Mouse (Mus musculus) adipocyte (in vitro differentiated cells): ENCODE data around the gene Nsun2.

Experiments
- DNase-seq: peaks from one replicate; pipeline ENCODE4 v3.0.0-alpha.2; 2016; ENCODE audit warnings: low spot score

The Nsun2 gene

DNA sequence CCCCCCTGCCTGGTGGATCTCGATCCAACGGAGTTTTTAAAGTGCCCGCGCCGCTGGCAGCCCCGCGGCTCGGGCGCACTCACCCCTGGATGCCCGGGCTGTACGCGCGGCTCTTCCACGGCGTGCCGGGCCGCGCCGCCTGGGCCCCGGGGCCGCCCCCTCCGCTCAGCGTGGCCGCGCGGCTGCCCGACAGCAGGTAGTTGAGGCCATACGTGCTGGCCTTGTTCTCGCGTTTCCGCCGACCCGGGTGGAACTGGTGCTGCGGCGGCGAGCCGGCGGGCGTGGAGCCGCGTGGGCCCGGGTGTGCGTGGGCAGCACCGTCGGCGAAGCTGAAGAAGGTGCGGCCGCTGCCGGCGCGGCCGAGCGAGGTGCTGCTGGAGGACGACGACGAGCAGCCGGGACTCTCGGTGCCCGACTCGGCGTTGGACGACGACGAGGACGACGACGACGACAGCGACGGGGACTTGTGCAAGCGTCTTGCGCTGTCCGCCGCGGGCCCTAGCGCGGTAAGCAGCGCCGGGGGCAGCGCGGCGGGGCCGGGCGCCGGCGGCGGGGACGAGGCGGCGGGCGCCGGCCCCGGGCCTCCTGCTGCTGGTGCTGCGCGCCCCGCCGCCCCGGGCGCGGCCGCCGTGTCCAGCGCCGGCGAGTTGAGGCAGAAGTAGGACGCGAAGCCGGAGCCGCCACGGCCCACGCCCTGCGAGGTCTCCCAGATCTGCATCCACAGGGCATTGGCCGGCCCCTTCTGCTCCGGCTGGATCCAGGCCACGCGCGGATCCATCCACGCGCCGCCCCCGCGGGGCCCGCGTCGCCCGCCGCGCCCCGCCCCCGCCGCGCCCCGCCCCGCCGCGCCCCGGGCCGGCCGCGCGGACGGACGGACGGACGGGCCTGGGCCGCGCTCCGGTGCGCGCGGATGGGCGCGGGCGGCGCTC, at the start of gene Nsun2:
Nsun2 (plus strand) TSS at position 342 of the 929 bp plus-strand sequence.
- peak; percentile 49 for DNase-seq

DNA sequence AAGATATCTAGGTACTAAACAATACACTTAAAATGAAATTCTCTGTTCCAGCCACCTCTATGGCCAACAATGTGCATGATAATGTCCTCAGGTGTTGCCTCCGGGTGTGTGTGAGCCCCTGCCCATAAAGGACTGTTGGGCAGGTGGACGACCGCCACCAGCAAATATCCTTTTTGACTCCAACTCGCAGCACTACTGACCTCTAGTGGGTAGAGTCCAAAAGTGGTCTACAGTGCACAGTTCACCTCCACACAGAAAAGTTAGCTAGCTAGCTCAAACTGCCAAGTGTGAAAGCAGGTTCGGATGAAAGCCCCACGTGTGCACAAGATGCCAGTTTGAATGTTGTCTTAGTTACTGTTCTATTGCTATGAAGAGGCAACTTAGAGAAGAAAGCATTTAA, 48.2 kb upstream of the Nsun2 start:
- DNase-seq = no peak

DNA sequence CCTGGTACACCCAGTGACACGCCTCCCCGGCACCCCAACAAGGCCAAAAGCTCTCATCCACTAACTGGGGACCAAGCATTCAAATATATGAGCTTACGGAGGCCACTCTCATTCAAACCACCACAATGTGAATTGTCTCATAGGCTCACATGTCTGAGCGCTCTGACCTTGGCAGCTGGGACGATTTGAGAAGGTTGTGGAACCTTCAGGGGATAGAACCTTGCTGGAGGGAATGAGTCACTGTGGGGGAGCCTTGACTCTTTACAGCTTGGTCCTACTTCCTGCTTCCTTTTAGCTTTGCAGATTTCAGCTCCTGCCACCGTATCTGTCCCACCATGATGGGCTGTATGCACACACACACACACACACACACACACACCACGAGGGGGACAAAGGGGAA, 47.7 kb upstream of the Nsun2 start:
- DNase-seq = no peak

DNA sequence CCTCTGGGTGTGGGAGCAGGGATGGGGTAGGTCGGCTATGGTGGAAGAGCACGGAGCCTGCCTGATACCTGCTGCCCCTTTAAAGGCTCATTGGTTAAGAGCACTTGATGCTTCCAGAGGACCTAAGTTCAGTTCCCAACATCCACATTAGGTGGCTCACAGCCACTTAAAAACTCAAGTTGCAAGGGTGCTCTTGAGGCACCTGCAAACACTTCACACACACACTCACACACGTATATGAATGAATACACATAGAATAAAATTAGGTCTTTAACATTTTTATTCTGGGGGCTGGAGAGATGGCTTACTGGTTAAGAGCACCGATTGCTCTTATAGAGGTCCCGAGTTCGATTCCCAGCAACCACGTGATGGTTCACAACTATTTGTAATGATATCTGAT, 46.4 kb upstream of the Nsun2 start:
- no peak for DNase-seq

DNA sequence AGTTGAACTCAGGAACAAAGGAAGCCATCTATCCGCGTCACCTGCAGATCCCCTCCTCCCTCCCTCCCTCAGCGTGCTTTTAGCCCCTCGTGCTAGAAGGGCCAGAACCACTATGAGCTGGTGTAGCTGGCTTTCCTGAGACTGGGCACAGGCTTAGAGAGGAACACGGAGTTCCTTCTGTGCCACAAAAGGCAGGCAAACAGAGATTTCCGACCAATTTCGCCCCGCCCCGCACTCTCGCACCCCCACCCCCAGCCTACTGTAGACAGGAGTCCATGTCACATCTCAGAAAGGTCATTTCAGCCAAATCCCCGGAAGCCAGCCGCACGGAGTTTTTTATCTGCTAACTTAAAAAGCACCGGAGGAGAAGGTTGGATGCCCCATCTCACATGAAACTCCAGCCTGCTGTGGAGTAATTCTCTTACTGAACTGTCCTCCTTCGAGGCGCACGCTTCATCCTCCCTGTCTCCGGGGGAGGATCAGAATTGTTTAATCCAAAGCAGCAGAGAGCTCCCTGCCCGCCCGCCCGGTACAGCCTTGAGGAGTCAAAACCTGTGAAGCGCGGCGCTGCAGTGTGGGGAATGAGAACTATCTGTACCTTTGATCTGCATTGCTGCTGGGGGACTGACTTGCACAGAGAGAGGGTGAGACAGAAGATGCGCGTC, 45.8 kb upstream of the Nsun2 start:
- no peak for DNase-seq

DNA sequence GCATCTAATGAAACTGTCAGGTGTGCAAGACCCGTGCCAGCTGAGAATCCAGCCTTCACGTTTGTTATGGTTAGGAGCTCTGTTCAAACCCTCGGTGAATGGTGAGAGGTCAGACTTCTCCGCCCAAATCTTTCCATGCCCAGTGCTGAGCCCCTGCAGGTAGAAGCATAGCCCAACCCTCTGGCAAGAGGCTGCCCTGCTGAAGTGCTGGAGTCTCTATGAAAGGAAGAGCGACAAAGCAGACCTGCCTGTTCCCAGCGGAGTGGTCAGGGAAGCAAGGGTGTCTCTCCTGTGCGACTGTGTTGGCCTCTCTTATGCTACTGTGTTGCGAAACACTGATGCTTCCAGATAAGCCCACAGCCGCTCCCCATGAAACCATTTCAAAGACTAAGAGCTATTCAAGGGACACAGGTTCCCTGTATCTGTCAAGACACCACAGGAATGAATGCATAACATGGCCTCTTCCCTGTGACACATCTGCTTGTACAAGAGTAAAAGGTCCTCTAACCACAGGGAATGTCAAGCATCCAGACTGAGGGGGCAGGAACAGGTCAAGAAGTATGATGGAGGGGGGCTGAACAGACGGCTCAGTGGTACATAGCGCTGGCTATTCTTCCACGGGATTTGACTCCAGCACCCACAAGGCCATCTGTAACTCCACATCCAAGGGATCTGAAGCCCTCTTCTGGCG, 44.8 kb upstream of the Nsun2 start:
- no peak for DNase-seq

DNA sequence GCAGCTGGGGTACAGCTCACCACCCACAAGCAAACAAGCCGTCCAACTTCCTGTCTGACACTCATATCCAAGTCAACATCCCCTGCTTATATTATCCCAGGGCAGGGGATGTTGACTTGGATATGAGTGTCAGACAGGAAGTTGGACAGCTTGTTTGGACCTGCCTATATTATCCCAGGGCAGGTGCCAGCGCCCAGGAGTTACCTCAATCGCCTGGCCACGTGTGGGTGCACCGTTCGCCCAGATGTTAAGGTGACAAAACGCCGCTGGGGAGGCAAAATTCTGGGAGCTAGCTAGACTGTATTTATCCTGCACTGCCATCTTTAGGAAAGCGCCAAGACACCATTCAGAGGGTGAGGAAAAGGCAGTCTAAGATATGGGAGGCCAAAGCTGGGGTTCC, 43.8 kb upstream of the Nsun2 start:
- DNase-seq = no peak

DNA sequence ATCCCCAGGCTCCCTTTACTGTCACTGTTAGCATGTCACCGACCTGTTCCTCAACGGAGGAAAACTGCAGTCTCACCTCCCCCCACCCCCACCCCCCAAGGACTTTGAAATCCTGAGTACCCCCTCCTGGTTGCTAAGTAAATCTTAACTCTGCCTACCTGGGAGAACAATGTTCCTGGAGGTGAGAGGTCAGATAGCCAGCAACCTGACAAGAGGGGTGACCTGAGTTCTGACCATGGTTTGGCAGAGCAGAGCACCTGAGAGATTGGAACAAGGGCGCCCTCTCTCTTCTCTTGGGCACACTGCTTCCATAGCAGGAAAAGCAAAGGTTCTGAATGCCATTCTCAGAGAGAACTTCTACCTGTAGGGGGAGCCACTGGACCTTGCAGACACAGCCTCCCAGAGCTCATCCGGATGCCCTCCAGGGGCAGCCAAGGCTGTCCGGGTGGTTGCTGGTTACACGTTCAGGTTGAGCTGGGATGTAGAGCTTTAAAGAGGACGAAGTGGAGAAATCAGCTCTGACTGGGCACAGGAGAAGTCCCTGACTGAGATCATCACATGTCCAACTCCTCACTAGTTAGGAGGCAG, 40.6 kb upstream of the Nsun2 start:
- DNase-seq = peak; percentile 62

DNA sequence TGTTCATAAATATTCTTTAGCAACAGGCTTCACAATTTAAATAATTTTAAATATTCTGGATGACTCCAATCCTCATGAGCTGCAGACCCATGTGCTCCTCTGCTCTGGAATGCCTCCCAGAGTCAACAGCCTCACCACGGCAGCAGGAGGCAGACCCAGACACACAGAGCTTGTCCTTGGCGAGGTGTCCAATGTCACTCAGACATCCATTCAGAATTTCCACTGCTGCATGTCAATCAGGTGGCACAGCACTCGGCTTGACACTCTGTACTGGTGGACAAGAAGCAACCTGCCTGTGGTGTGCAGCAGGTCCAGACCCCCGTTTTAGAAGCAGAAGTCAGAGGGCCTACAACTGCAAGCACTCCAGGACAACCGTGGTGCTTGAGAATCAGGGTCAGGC, 35.3 kb upstream of the Nsun2 start:
- no peak for DNase-seq

DNA sequence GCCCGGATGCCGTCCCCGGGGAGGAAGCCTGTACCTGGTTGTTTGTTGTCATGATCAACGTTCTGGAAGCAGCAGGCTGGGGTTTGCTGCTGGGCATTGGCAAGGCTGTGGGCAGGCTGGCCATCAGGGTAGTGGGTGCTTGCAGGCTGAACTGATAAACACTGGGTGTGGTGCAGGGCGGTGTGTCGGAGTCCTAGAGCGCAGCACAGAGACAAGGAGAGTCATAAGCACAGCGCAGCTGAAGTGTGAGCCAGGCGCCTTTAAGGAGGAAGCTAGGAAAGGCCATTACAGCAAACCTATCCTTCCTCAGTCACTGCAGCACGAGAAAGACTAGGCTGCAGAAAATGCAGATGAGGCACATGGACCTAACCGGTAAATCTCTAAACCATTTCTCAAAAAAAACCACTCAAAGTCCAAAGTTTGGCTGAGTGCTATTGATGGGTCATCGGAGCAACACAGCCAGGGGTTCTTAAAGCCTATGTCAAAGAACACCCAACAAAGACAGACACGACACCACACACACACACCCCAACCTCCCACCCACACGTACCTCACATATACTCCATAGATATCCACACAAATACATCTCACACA, 31.3 kb upstream of the Nsun2 start:
- DNase-seq = no peak

DNA sequence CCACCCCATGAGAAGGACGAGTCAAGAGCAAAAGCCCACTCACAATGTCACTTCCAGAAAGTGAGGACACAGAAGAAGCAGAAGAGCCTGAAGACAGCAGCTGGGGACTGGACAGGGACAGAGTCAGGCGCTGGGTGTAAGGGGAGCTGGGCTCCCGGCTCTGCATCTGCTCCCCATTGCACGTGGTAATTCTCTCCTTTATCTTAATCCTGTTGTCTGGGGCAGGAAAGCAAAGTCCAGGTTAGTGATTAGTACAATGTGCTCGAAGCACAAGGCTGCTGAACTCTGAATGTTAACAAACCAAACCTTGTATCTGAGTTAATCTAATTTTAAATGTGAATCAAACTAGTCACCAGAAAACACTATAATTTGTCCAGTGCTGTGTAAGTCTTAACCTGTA, 30.7 kb upstream of the Nsun2 start:
- no peak for DNase-seq

DNA sequence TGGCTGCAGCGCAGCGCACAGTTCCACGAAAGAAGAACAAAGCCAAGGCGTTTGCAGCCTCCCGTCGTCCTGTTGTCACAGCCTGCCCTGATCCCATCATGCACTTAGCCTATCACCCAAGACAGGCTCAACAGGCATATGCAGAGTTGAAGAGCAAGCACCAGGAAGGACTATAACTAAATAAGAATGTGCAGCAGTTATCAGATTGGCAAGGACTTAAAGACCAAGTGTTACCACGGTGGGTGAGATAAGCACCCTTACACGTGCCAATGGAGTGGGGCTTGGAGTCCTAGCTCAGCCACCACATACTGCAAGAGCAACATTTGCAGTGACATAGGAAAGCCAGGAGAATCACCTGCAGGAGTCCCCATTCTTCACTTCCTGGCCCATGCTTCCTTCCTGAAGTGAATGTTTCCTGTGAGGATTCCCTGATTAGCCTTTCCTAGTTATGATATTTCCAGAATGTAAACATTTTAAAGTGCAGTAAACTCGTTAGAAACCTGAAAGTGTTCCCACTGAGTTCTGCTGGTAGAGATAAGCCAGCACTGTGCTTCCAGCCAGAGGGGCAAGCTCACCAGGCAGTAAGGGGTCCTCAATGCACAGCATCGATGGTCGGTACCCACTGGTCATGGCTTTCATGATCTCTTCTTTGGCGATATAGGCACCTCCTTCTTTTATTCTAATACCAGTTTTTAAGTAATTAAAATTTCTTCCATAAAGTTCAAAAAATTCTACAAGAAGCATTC, 27.0 kb upstream of the Nsun2 start:
- DNase-seq = no peak

DNA sequence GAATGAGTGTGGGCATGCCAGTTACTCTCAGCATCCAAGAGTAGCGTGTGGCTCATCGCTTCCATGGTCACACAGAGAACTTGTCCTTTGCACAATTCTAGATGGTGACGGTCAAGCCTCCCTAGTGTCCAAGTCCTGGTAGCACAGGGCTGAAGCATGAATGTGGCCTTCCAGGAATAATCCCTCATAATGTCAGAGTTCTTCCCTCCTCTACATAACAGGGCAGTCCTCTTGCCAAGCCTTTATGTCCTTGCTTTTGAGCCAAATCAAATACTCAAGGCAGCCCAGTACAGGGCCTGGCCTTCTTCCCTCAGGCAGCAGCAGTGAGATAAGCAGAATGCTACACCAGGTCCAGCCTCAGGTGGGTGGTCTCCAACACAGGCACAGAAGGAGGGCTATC, 25.9 kb upstream of the Nsun2 start:
- DNase-seq = no peak

DNA sequence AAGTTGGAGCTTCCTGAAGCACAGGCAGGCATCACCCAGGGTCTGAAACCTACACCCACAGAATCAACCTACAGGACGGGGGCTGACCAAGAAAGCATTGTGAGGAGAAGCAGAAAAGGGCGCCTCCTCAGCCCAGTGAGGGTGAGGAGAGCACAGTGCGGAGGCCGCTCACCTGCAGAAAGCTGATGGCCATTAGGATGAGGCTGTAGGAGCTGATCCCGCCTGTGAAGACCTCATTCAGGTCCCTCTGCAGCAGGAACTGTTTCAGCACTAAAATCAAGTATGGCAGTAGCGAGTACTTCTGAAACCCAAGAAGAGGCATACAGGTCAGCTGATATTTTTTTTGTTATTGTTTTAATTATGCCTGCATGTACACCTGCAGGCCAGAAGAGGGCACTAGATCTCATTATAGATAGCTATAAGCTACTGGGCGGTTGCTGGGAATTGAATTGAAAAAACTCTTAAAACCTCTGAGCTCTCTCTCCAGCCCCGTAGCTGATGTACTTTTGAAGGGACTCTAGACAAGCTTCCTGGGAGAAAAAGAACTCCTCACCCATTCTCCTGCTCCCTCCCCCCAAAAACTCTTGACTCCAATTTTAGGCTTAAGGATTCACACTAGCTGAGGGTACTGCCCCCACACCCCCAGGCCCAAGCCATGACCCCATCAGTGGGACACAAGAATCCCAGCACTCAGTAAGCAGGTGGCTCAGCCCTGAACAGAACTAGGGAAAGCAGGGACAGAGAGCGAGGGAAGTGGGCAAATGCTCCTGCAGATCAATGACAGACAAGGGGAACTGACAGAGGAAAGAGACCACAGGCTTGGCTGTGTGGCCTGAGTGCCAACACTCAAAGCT, 23.9 kb upstream of the Nsun2 start:
- peak; percentile 53 for DNase-seq

DNA sequence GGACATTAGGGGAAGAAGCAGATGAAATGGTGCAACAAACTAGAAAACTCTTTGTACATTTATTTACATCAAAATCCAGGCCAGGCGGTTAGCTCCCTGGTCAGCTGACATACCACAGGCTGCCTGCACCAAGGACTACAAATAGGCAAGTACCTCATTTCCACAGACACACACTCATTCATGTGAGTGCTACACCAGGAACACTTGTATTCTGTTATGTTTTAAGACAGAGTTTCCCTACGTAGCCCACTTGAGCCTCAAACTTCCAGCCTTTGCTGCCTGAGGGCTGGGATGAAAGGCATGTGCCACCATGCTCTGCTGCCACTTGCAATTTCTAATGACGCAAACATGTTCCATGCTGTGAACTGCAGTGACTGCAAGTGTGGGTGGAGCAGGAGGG, 18.5 kb upstream of the Nsun2 start:
- no peak for DNase-seq

DNA sequence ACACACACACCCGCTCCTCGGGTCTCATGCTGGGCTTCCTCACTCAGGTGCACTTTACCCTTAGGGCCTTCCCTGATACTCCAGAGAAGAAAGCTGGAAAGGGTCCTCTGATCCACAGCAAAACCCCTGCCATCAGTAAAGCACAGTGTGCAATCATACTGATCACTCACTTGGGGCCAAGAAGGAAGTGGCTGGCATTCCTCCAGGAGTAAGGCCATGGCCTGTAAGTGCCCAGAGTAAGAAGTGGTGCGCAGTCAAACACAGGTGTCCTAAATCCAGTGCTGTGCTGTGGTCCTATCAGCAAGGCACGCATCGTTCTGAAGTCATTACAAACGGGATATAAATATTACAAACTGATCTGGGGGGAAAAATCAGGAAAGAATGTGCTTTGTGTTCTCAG, 16.1 kb upstream of the Nsun2 start:
- DNase-seq = peak; percentile 32

DNA sequence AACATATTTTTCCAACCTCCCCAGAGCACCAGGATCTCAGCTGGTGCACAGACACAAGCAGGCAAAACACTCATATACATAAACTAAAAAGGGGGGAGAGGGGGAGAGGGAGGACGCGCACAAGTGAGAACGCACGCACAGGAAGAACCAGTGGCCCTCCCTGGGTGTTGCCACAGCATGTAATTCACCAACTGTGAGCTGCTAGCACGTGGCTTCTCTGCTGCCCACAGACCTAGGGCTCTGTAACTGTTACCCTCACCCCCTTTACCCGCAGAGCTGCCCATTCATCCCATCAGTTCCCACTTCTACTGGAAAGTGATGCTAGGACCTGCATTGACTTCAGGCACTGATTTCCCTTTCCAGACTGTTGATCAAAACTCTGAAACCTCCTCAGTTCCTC, 14.4 kb upstream of the Nsun2 start:
- DNase-seq = no peak

DNA sequence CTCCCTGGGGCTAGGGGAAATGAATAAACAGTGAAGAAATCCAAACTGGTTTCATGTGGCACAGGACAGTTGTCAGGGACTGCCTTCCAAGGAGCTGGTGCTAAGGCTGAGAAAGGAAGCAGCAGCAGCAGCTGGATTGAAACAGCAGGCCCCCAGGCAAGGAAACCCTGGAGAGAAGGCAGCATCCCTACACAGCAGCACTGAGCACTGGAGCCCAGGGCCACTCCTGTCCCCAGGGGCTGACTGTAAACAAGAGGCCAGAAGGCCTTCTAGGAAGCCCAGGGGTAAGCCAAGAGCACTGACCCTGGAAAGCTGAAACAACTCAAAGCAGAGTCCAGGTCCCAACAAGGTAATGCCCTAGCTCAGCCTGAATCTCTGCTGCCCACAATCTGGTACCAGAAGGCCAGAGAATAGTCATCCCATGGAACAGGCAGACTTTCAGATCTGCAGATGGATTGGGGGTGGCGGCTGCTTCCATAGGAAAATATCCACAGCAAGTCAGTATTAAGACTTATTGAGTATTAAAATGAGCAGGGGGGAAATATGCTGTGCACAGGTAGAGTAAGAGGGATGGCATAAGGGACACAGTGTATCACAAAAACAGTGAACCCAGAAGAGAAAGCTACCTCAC, 11.3 kb upstream of the Nsun2 start:
- DNase-seq = no peak

DNA sequence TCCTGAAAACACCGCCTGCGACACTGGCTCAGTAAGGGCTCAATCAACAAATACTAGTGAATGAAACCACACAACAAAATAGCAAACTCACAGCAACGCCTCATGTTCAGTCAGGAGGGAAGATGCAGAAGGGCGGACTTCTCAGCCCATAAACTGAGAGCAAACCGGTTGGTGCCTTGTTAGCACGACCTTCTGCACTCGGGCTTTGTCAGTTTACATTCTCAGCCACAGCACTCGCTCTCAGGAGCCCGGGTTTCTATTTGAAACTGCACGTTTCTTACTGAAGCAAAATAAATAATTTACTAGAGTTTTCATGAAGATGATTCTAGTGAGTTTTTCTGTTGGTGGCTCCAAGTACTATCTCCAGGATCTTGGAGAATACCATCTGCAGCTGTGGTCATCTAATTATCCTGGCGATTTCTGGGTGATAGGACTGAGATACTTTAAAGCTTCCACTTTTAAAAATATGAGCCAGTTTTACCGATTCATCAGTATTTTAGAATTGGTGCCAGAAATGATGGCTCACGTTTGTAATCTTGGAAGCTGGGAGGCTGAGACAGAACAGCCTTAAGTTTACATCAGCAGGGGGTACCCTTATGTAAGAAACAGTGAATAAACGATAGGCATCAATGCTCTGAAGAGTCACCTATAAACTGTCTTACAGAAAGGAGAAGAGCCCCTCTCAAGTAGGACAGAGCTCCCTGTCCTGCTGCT, 9.9 kb upstream of the Nsun2 start:
- DNase-seq = no peak
